ENCODE assay signal across 18 mouse cellular contexts in the genomic region with DNA sequence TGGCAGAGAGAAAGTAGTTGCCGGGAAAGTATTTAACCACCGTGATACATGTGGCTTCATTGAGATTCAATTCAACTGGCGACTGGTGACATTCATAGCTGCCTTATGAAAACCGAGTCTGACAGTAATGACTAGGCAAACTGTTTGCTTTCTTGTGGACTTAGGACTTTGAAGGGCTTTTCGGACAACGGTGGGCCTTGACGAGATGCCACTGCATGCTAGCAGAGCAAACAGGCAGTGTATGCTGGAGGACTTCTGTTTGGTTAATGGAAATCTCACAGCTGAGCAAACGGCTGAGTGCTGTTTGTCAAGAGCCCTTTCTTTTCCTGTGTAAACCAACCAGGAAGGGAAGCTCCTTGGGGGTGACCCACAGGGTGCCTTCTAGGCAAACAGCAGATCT.
DNase-seq lines count a peak whose midpoint lies in the region; ATAC-seq and TF ChIP-seq lines count a peak whose summit lies in the region.
"Had no signal": no experiment of that assay in that cellular context is flagged by ENCODE, and none has a peak within 500 bp of the region (broad histone marks: within the 10 kb centered on the region; RNA-seq: fewer than 3 reads in every experiment).

No protein-coding gene starts in this region.

- peak; percentile 77 for ATAC-seq in lung, embryonic 14.5 days (ENCODE audit: insufficient read depth)
- no peak for ATAC-seq in midbrain, embryonic 14.5 days (ENCODE audit: low FRiP score, low TSS enrichment)
- ATAC-seq in monocyte, adult 5-6 weeks (replicated peaks; ENCODE audit: insufficient number of reproducible peaks, low FRiP score, low TSS enrichment, poor library complexity, severe bottlenecking): no peak
- ATAC-seq: forebrain, embryonic 15.5 days had no signal

- H3K27ac ChIP-seq in lung, embryonic 14.5 days (ENCODE audit: low read depth): peak overlapping the region; percentile 55; the same call in 1 of the 2 replicates
- no peak overlapping the region for H3K27ac ChIP-seq in midbrain, embryonic 14.5 days (replicated peaks; ENCODE audit: low read depth, low read length)
- no peak overlapping the region for H3K27ac ChIP-seq in heart, embryonic 10.5 days
- H3K27ac ChIP-seq: forebrain, embryonic 15.5 days; hindbrain, embryonic 15.5 days; left cerebral cortex, adult 2 months had no signal

- H3K4me1 ChIP-seq in lung, embryonic 14.5 days (ENCODE audit: insufficient read depth): peaks cover 9% of the 10 kb centered on the region
- no peaks in the 10 kb centered on the region for H3K4me1 ChIP-seq in midbrain, embryonic 14.5 days (ENCODE audit: control insufficient read depth, insufficient read depth, low read length)
- H3K4me1 ChIP-seq in heart, embryonic 10.5 days: peaks cover 8% of the 10 kb centered on the region

- H3K9ac ChIP-seq in lung, embryonic 14.5 days: no peak overlapping the region
- no peak overlapping the region for H3K9ac ChIP-seq in midbrain, embryonic 14.5 days (replicated peaks; ENCODE audit: low read length)
- H3K9ac ChIP-seq: forebrain, embryonic 15.5 days; hindbrain, embryonic 15.5 days; limb, embryonic 15.5 days had no signal

- 41% methylated on average over 8 of the region's 8 CpGs for WGBS in lung, embryonic 14.5 days
- 24% methylated on average over 8 of the region's 8 CpGs for WGBS in large intestine, adult 2 months
- WGBS in midbrain, embryonic 14.5 days: 76% methylated on average over 8 of the region's 8 CpGs
- WGBS in heart, embryonic 10.5 days: 53% methylated on average over 8 of the region's 8 CpGs

- no peaks in the 10 kb centered on the region for H3K9me3 ChIP-seq in lung, embryonic 14.5 days (ENCODE audit: low read depth, low read length)
- H3K9me3 ChIP-seq in midbrain, embryonic 14.5 days (ENCODE audit: control insufficient read depth, low read length): no peaks in the 10 kb centered on the region
- no peaks in the 10 kb centered on the region for H3K9me3 ChIP-seq in heart, embryonic 10.5 days
- H3K9me3 ChIP-seq: forebrain, embryonic 15.5 days; hindbrain, embryonic 15.5 days; limb, embryonic 15.5 days had no signal

- no peak for TF ChIP-seq CTCF in lung, embryonic 14.5 days (IDR thresholded peaks at IDR 0.05; ENCODE audit: low read depth)

- peak; percentile 66 for DNase-seq in lung, embryonic 14.5 days
- DNase-seq in lung, postnatal 25 days (ENCODE audit: low spot score): no peak
- peak; percentile 25 for DNase-seq in embryo, embryonic 10.5 days (ENCODE audit: low spot score)
- DNase-seq in large intestine, adult 2 months (ENCODE audit: low read depth, low spot score): peak; percentile 18
- DNase-seq in midbrain, embryonic 14.5 days: peak; percentile 31
- DNase-seq in thymus, postnatal 14 days: no peak
- DNase-seq in heart, embryonic 10.5 days (ENCODE audit: low spot score): no peak
- DNase-seq: adrenal gland, adult 2 months; cerebellum, adult 8-10 months; heart, adult 11 months; kidney, adult 8-10 months; kidney, postnatal 4 days had no signal

- H3K4me3 ChIP-seq in lung, embryonic 14.5 days (ENCODE audit: low read depth, low read length): no peak overlapping the region
- no peak overlapping the region for H3K4me3 ChIP-seq in midbrain, embryonic 14.5 days (replicated peaks; ENCODE audit: low read depth, low read length)
- H3K4me3 ChIP-seq in heart, embryonic 10.5 days: no peak overlapping the region
- H3K4me3 ChIP-seq: erythroblast, embryonic 14.5 days; forebrain, embryonic 15.5 days; hindbrain, embryonic 15.5 days; left cerebral cortex, adult 2 months; limb, embryonic 15.5 days had no signal

- H3K36me3 ChIP-seq in lung, embryonic 14.5 days (ENCODE audit: insufficient read depth): no peaks in the 10 kb centered on the region
- H3K36me3 ChIP-seq in midbrain, embryonic 14.5 days (ENCODE audit: control insufficient read depth, insufficient read depth, low read length): no peaks in the 10 kb centered on the region
- H3K36me3 ChIP-seq in heart, embryonic 10.5 days: no peaks in the 10 kb centered on the region
- H3K36me3 ChIP-seq: forebrain, embryonic 15.5 days; hindbrain, embryonic 15.5 days; limb, embryonic 15.5 days had no signal

- no peaks in the 10 kb centered on the region for H3K27me3 ChIP-seq in lung, embryonic 14.5 days (ENCODE audit: insufficient read depth, low read length)
- H3K27me3 ChIP-seq in midbrain, embryonic 14.5 days (ENCODE audit: control insufficient read depth, insufficient read depth, low read length): no peaks in the 10 kb centered on the region
- H3K27me3 ChIP-seq in heart, embryonic 10.5 days (ENCODE audit: insufficient read depth, poor library complexity, severe bottlenecking): no peaks in the 10 kb centered on the region
- H3K27me3 ChIP-seq: forebrain, embryonic 15.5 days; hindbrain, embryonic 15.5 days; limb, embryonic 15.5 days had no signal

- H3K4me2 ChIP-seq in lung, embryonic 14.5 days: 0 out of 2 replicates have a peak overlapping the region, but pooled peaks have one; percentile 31
- no peak overlapping the region for H3K4me2 ChIP-seq in midbrain, embryonic 14.5 days (ENCODE audit: low read length)
- H3K4me2 ChIP-seq: forebrain, embryonic 15.5 days; hindbrain, embryonic 15.5 days; limb, embryonic 15.5 days had no signal

Comparison
In these comparisons a context has a peak if more than half of its experiments do, and no peak if none do; other contexts are left out.
1. DNase-seq: peak in lung, embryonic 14.5 days (single experiment), embryo, embryonic 10.5 days (single experiment), large intestine, adult 2 months (single experiment) and midbrain, embryonic 14.5 days (single experiment); none in lung, postnatal 25 days (single experiment), thymus, postnatal 14 days (single experiment) and heart, embryonic 10.5 days (single experiment).